Mouse (Mus musculus) brain, embryonic 14.5 days (tissue): Measurements from ENCODE around the gene Tenm4.

ENCODE experiments used
- CTCF ChIP-seq: fragments of 200-500 bp; IDR thresholded peaks from 2 replicates; pipeline ENCODE4 v1.5.1; 2012; ENCODE audit warnings: inconsistent platforms, mild to moderate bottlenecking, moderate library complexity, borderline replicate concordance; ENCODE audit not compliant: insufficient read depth, insufficient read length; ENCODE audit errors: extremely low read depth
- POLR2A ChIP-seq: fragments of 200-500 bp; IDR thresholded peaks from 2 replicates; pipeline ENCODE4 v1.6.1; 2012; ENCODE audit warnings: mild to moderate bottlenecking, inconsistent platforms, borderline replicate concordance; ENCODE audit not compliant: poor library complexity, insufficient read depth, insufficient read length, severe bottlenecking; ENCODE audit errors: extremely low read depth

GRCm38 (mm10) chr7:96230720-96231241 is 59.7 kb downstream of the Tenm4 start:
- no peak for TF ChIP-seq CTCF
- TF ChIP-seq POLR2A, result no peak
